Mouse (Mus musculus) neural tube, embryonic 12.5 days (tissue): ENCODE data around the gene Dock9. TPM values are rescaled to one million over a fixed set of nuclear protein-coding genes. Genes with fewer than 3 reads are reported as not detected.

ENCODE experiments used
- ATAC-seq: fragments of 200-750 bp; cut with Nextera tagmentation; 2 replicates; pipeline ENCODE4 v1.8.0; 2017; ENCODE audit warnings: low read depth, mild to moderate bottlenecking, moderate TSS enrichment, moderate library complexity; ENCODE audit not compliant: low FRiP score
- H3K27ac ChIP-seq: fragments of 300-500 bp; sonication (generic); 2 replicates; pipeline ENCODE4 v1.5.1; 2016
- H3K27me3 ChIP-seq: fragments of 300-500 bp; sonication (generic); replicated peaks from 2 replicates; pipeline ENCODE4 v1.6.1; 2016; ENCODE audit warnings: mild to moderate bottlenecking
- H3K36me3 ChIP-seq: fragments of 300-500 bp; sonication (generic); 2 replicates; pipeline ENCODE4 v1.6.1; 2016; ENCODE audit warnings: mild to moderate bottlenecking
- H3K4me1 ChIP-seq: fragments of 300-500 bp; sonication (generic); 2 replicates; pipeline ENCODE4 v1.6.1; 2016
- H3K4me2 ChIP-seq: fragments of 300-500 bp; sonication (generic); replicated peaks from 2 replicates; pipeline ENCODE4 v1.6.1; 2016; ENCODE audit warnings: mild to moderate bottlenecking
- H3K4me3 ChIP-seq: fragments of 300-500 bp; sonication (generic); 2 replicates; pipeline ENCODE4 v1.5.1; 2016
- H3K9ac ChIP-seq: fragments of 300-500 bp; sonication (generic); 2 replicates; pipeline ENCODE4 v1.6.1; 2016; ENCODE audit warnings: mild to moderate bottlenecking
- H3K9me3 ChIP-seq: fragments of 300-500 bp; sonication (generic); 2 replicates; pipeline ENCODE4 v1.6.1; 2016; ENCODE audit warnings: mild to moderate bottlenecking
- WGBS: fragments of 180-500 bp; shearing (Covaris S2); methylation state at CpG from one replicate; pipeline ENCODE4 v1.1.7; 2016; 5-methylcytosine and 5-hydroxymethylcytosine counted together
- polyA plus RNA-seq: library from polyadenylated mRNA; unstranded; fragments of >200 nt; fragmentation: Nextera tagmentation; extraction: Ambion mirVana; gene quantifications from 2 replicates; pipeline ENCODE4 v1.2.1, GENCODE M21; 2016

Gene Dock9
- polyA plus RNA-seq, 1 experiment from 2014 or later = 4.6 TPM

- H3K36me3 ChIP-seq = no peaks in the 10 kb centered on the region
- WGBS = 79% methylated on average over 2 of the region's 2 CpGs
- H3K4me1 ChIP-seq = no peaks in the 10 kb centered on the region
- H3K4me2 ChIP-seq = no peak overlapping the region
- ATAC-seq = no peak
- H3K9ac ChIP-seq = no peak overlapping the region
- no peaks in the 10 kb centered on the region for H3K27me3 ChIP-seq
- H3K4me3 ChIP-seq = no peak overlapping the region
- H3K9me3 ChIP-seq = no peaks in the 10 kb centered on the region
- H3K27ac ChIP-seq = no peak overlapping the region
These were observed 302.5 kb downstream of the Dock9 start for GRCm38 (mm10) chr14:121495120-121495519.

GRCm38 (mm10) chr14:121494238-121494637 lies 303.4 kb downstream of the Dock9 start:
- H3K27ac ChIP-seq = no peak overlapping the region
- H3K27me3 ChIP-seq = no peaks in the 10 kb centered on the region
- no peaks in the 10 kb centered on the region for H3K9me3 ChIP-seq
- ATAC-seq = no peak
- no peaks in the 10 kb centered on the region for H3K4me1 ChIP-seq
- H3K36me3 ChIP-seq = no peaks in the 10 kb centered on the region
- H3K4me2 ChIP-seq = no peak overlapping the region
- no peak overlapping the region for H3K4me3 ChIP-seq
- no peak overlapping the region for H3K9ac ChIP-seq
- WGBS = 64% methylated on average over 2 of the region's 2 CpGs

- Histone ChIP-seq H3K36me3 (no peaks in the 10 kb centered on the region), H3K27me3 (no peaks in the 10 kb centered on the region), H3K4me1 (no peaks in the 10 kb centered on the region), H3K9me3 (no peaks in the 10 kb centered on the region), H3K9ac (no peak overlapping the region), H3K4me3 (no peak overlapping the region), H3K27ac (no peak overlapping the region), H3K4me2 (no peak overlapping the region)
- 73% methylated on average over 3 of the region's 3 CpGs for WGBS
- ATAC-seq = no peak
These were observed 303.9 kb downstream of the Dock9 start for GRCm38 (mm10) chr14:121493712-121494111.

- no peak overlapping the region for H3K4me3 ChIP-seq
- 71% methylated on average over 8 of the region's 8 CpGs for WGBS
- no peak overlapping the region for H3K4me2 ChIP-seq
- H3K9me3 ChIP-seq = no peaks in the 10 kb centered on the region
- no peak overlapping the region for H3K9ac ChIP-seq
- H3K4me1 ChIP-seq = no peaks in the 10 kb centered on the region
- ATAC-seq = no peak
- H3K36me3 ChIP-seq = no peaks in the 10 kb centered on the region
- H3K27ac ChIP-seq = no peak overlapping the region
- no peaks in the 10 kb centered on the region for H3K27me3 ChIP-seq
These were observed 305.3 kb downstream of the Dock9 start for GRCm38 (mm10) chr14:121492328-121492727.

Other genes starting within 250 kb of the Dock9 start
- gene Ubac2, start 80.8 kb upstream of the Dock9 start, polyA plus RNA-seq = 60.3 and 68.7 TPM in 2 replicates
- gene Gpr18, start 117.9 kb upstream of the Dock9 start, polyA plus RNA-seq = 0.20 and 0.26 TPM in 2 replicates
- 2.1 and 2.6 TPM in 2 replicates for gene Gpr183, start 167.4 kb upstream of the Dock9 start, polyA plus RNA-seq
- not detected in 2 replicates for gene Timm8a2, start 236.8 kb upstream of the Dock9 start, polyA plus RNA-seq